Mouse (Mus musculus) heart, postnatal 10 days (tissue): ENCODE results near the gene Cox5b. TPM values are rescaled to one million over a fixed set of nuclear protein-coding genes. Genes with fewer than 3 reads are reported as not detected.

Experiments used
- microRNA-seq, 2 experiments: library from miRNA; unstranded; fragments of <30 nt; microRNA quantifications; one replicate each; pipeline ENCODE4 v1.2.0; 2022
- total RNA-seq, 2 experiments: library from RNA; stranded (reverse); gene quantifications; 2 replicates each; pipeline ENCODE4 v1.2.3; 2021

The Cox5b gene
- total RNA-seq, 2 experiments from 2014 or later, result 2,031 to 2,046 TPM

Small RNA genes lying within 50 kb of the gene (microRNA-seq; reads per million reads assigned to microRNA genes)
- gene Gm24133, result 0 reads per million in 2 experiments

Other genes starting within 250 kb of the Cox5b start
- 10 to 100 TPM; 17.3 to 23.8 TPM for gene Lman2l, start 246.2 kb upstream of the Cox5b start, total RNA-seq
- 1 to 10 TPM; 3.5 to 4.1 TPM for gene Cnnm4, start 219.8 kb upstream of the Cox5b start, total RNA-seq
- 10 to 100 TPM; 15.3 to 18.3 TPM for gene Cnnm3, start 179.6 kb upstream of the Cox5b start, total RNA-seq
- 100 to 1,000 TPM; 189 to 244 TPM for gene Ankrd23, start 154.6 kb upstream of the Cox5b start, total RNA-seq
- gene Gm42417, start 152.0 kb upstream of the Cox5b start, total RNA-seq, result 100 to 1,000 TPM in 1 of 2 experiments, 10 to 100 TPM in 1; 90.6 to 123 TPM
- 10 to 100 TPM; 12.9 to 14.1 TPM for gene Ankrd39, start 144.0 kb upstream of the Cox5b start, total RNA-seq
- 10 to 100 TPM; 24.4 to 25.0 TPM for gene Sema4c, start 133.1 kb upstream of the Cox5b start, total RNA-seq
- gene Fam178b, start 8.3 kb upstream of the Cox5b start, total RNA-seq, result 1 to 10 TPM in 1 of 2 experiments, under 1 TPM in 1; 0.60 to 1.2 TPM
- not detected for gene 4933424G06Rik, start 18.7 kb downstream of the Cox5b start, total RNA-seq
- gene Actr1b, start 23.0 kb downstream of the Cox5b start, total RNA-seq, result 100 to 1,000 TPM; 118 to 127 TPM
- gene Zap70, start 70.3 kb downstream of the Cox5b start, total RNA-seq, result under 1 TPM; 0.27 to 0.57 TPM